Comparison of ENCODE assay signal across 12 mouse cellular contexts in genomic region chr5:31864095-31864494, GRCm38 (mm10).
"Had no signal": no experiment of that assay in that cellular context is flagged by ENCODE, and none has a peak within 500 bp of the region (broad histone marks: within the 10 kb centered on the region; RNA-seq: fewer than 3 reads in every experiment).

No protein-coding gene starts in this region.

- H3K9me3 ChIP-seq: midbrain, embryonic 13.5 days; midbrain, embryonic 15.5 days; neural tube, embryonic 12.5 days had no signal

- ATAC-seq: midbrain, embryonic 13.5 days; midbrain, embryonic 15.5 days had no signal

- H3K36me3 ChIP-seq: midbrain, embryonic 13.5 days; midbrain, embryonic 15.5 days; neural tube, embryonic 12.5 days had no signal

- DNase-seq: lung, adult 18-20 months; lung, embryonic 14.5 days; lung, postnatal 10 days; lung, postnatal 4 days; right cerebral cortex, postnatal 14 days; thymus, adult 18-20 months; thymus, postnatal 14 days; thymus, postnatal 36 days had no signal

- H3K27ac ChIP-seq: midbrain, embryonic 13.5 days; midbrain, embryonic 15.5 days; neural tube, embryonic 12.5 days had no signal

- H3K4me1 ChIP-seq: midbrain, embryonic 13.5 days; midbrain, embryonic 15.5 days; neural tube, embryonic 12.5 days had no signal

- H3K4me3 ChIP-seq: midbrain, embryonic 13.5 days; midbrain, embryonic 15.5 days; neural tube, embryonic 12.5 days had no signal

- H3K4me2 ChIP-seq: lung, embryonic 14.5 days; midbrain, embryonic 11.5 days; midbrain, embryonic 13.5 days; midbrain, embryonic 15.5 days; neural tube, embryonic 12.5 days had no signal

- H3K27me3 ChIP-seq: midbrain, embryonic 13.5 days; midbrain, embryonic 15.5 days had no signal

- H3K9ac ChIP-seq: lung, embryonic 14.5 days; midbrain, embryonic 13.5 days; midbrain, embryonic 15.5 days; neural tube, embryonic 12.5 days had no signal
